Mouse (Mus musculus) mature B cell (primary cell): ENCODE results near the gene Tmem252.

Source experiments
- in situ Hi-C: fragments of 300-500 bp; cut with MboI; formaldehyde crosslinking; loops from 2 replicates; pipeline ENCODE4 v1.14.3; 2019

The Tmem252 gene

GRCm38 (mm10) chr19:24673762-24674161, at the start of gene Tmem252:
TSS of gene Tmem252 (plus strand) at chr19:24674008.
- in situ Hi-C loops = no loop called here

- in situ Hi-C loops = no loop called here
Measured at GRCm38 (mm10) chr19:24628049-24628448, 45.8 kb upstream of the Tmem252 start.

GRCm38 (mm10) chr19:24633008-24633407, 40.8 kb upstream of the Tmem252 start:
- in situ Hi-C loops = no loop called here

GRCm38 (mm10) chr19:24634602-24635001, 39.2 kb upstream of the Tmem252 start:
- in situ Hi-C loops = no loop called here

- in situ Hi-C loops = no loop called here
Measured at GRCm38 (mm10) chr19:24636616-24637015, 37.2 kb upstream of the Tmem252 start.

- in situ Hi-C loops = no loop called here
Measured at GRCm38 (mm10) chr19:24637988-24638387, 35.8 kb upstream of the Tmem252 start.

- in situ Hi-C loops = no loop called here
Measured at GRCm38 (mm10) chr19:24640982-24641381, 32.8 kb upstream of the Tmem252 start.

GRCm38 (mm10) chr19:24644971-24645370, 28.8 kb upstream of the Tmem252 start:
- in situ Hi-C loops = no loop called here

GRCm38 (mm10) chr19:24646162-24646829, 27.5 kb upstream of the Tmem252 start:
- in situ Hi-C loops = no loop called here

- in situ Hi-C loops = no loop called here
Measured at GRCm38 (mm10) chr19:24648016-24648415, 25.8 kb upstream of the Tmem252 start.

GRCm38 (mm10) chr19:24650428-24650827, 23.4 kb upstream of the Tmem252 start:
- in situ Hi-C loops = no loop called here

- in situ Hi-C loops = no loop called here
Measured at GRCm38 (mm10) chr19:24651595-24651994, 22.2 kb upstream of the Tmem252 start.

GRCm38 (mm10) chr19:24652342-24653019, 21.3 kb upstream of the Tmem252 start:
- in situ Hi-C loops = no loop called here

GRCm38 (mm10) chr19:24653230-24653799, 20.5 kb upstream of the Tmem252 start:
- in situ Hi-C loops = no loop called here

GRCm38 (mm10) chr19:24656981-24657380, 16.8 kb upstream of the Tmem252 start:
- in situ Hi-C loops = no loop called here

GRCm38 (mm10) chr19:24662346-24662745, 11.5 kb upstream of the Tmem252 start:
- in situ Hi-C loops = no loop called here

GRCm38 (mm10) chr19:24665771-24666170, 8.0 kb upstream of the Tmem252 start:
- in situ Hi-C loops = no loop called here

- in situ Hi-C loops = no loop called here
Measured at GRCm38 (mm10) chr19:24667527-24667926, 6.3 kb upstream of the Tmem252 start.

- in situ Hi-C loops = no loop called here
Measured at GRCm38 (mm10) chr19:24671571-24671970, 2.2 kb upstream of the Tmem252 start.

GRCm38 (mm10) chr19:24672366-24672960, 1.3 kb upstream of the Tmem252 start:
- in situ Hi-C loops = no loop called here

GRCm38 (mm10) chr19:24673331-24673730, 477 bp upstream of the Tmem252 start:
- in situ Hi-C loops = no loop called here

GRCm38 (mm10) chr19:24676429-24676828, 2.6 kb downstream of the Tmem252 start:
- in situ Hi-C loops = no loop called here
